Mouse (Mus musculus) liver, embryonic 16.5 days (tissue): ENCODE results near the gene Pgap1. TPM values are rescaled to one million over a fixed set of nuclear protein-coding genes. Genes with fewer than 3 reads are reported as not detected.

Source experiments
- ATAC-seq: fragments of 200-750 bp; cut with Nextera tagmentation; 2 replicates; pipeline ENCODE4 v1.8.0; 2017; ENCODE audit warnings: low read depth, mild to moderate bottlenecking, moderate number of reproducible peaks, moderate library complexity
- H3K27ac ChIP-seq: fragments of 300-500 bp; sonication (generic); 2 replicates; pipeline ENCODE4 v1.5.1; 2014; ENCODE audit warnings: mild to moderate bottlenecking, low read length
- H3K27me3 ChIP-seq: fragments of 300-500 bp; sonication (generic); 2 replicates; pipeline ENCODE4 v1.6.1; 2014; ENCODE audit warnings: low read depth, low read length, mixed read lengths; ENCODE audit not compliant: control insufficient read depth, insufficient read depth
- H3K36me3 ChIP-seq: fragments of 300-500 bp; sonication (generic); 2 replicates; pipeline ENCODE4 v1.6.1; 2014; ENCODE audit warnings: mild to moderate bottlenecking; ENCODE audit not compliant: control insufficient read depth, insufficient read depth
- H3K4me1 ChIP-seq: fragments of 300-500 bp; sonication (generic); 2 replicates; pipeline ENCODE4 v1.6.1; 2014; ENCODE audit warnings: low read depth, low read length, mixed read lengths; ENCODE audit not compliant: control insufficient read depth
- H3K4me2 ChIP-seq: fragments of 300-500 bp; sonication (generic); 2 replicates; pipeline ENCODE4 v1.6.1; 2014; ENCODE audit warnings: low read depth, low read length, mixed read lengths
- H3K4me3 ChIP-seq: fragments of 300-500 bp; sonication (generic); 2 replicates; pipeline ENCODE4 v1.5.1; 2014; ENCODE audit warnings: low read depth, mild to moderate bottlenecking, low read length
- H3K9ac ChIP-seq: fragments of 300-500 bp; sonication (generic); 2 replicates; pipeline ENCODE4 v1.6.1; 2014; ENCODE audit warnings: low read depth, low read length
- H3K9me3 ChIP-seq: fragments of 300-500 bp; sonication (generic); replicated peaks from 2 replicates; pipeline ENCODE4 v1.6.1; 2016; ENCODE audit warnings: low read length; ENCODE audit not compliant: control insufficient read depth
- WGBS: fragments of 180-500 bp; shearing (Covaris S2); extraction: QIAGEN DNeasy Blood & Tissue Kit; methylation state at CpG from one replicate; pipeline ENCODE4 v1.1.7; 2014; ENCODE audit not compliant: insufficient replicate concordance; 5-methylcytosine and 5-hydroxymethylcytosine counted together
- polyA plus RNA-seq: library from polyadenylated mRNA; unstranded; fragments of >200 nt; fragmentation: Nextera tagmentation; extraction: Ambion mirVana; gene quantifications from 2 replicates; pipeline ENCODE4 v1.2.1, GENCODE M21; 2015

Pgap1 gene
- polyA plus RNA-seq, 1 experiment from 2014 or later = 1.5 TPM

DNA sequence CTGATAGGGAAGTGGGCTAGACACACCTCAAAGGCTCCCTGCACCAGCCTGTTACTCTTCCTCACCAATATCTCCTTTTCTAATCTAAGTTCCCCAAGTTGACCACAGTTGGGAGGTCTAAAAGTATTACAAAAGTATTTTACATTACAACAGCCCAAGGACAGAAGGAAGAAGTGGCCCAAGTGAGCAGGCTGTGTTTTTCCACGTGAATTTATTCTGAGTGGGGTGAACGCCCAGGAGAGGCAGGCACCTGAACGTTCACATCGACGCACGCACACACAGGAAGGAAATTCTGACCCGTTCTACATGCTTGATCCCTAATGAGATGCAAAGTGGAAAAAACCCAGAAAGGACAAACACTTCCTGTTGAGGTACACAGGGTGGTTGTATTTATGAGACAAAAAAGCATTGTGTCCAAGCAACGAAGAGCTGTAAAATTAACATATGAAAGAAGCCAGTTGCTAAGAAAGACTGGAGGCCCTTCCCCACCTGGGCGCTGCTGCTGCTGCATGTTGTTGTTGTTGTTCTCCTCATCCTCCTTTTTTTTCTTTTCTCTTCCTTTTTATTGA, 27.9 kb upstream of the Pgap1 start:
- ATAC-seq = peak; percentile 27; the same call in 1 of the 2 replicates
- Histone ChIP-seq H3K9ac (no peak overlapping the region), H3K9me3 (no peaks in the 10 kb centered on the region), H3K27ac (no peak overlapping the region), H3K36me3 (no peaks in the 10 kb centered on the region), H3K4me1 (no peaks in the 10 kb centered on the region), H3K4me2 (no peak overlapping the region), H3K27me3 (no peaks in the 10 kb centered on the region), H3K4me3 (no peak overlapping the region)
- WGBS = 11% methylated on average over 9 of the region's 9 CpGs

DNA sequence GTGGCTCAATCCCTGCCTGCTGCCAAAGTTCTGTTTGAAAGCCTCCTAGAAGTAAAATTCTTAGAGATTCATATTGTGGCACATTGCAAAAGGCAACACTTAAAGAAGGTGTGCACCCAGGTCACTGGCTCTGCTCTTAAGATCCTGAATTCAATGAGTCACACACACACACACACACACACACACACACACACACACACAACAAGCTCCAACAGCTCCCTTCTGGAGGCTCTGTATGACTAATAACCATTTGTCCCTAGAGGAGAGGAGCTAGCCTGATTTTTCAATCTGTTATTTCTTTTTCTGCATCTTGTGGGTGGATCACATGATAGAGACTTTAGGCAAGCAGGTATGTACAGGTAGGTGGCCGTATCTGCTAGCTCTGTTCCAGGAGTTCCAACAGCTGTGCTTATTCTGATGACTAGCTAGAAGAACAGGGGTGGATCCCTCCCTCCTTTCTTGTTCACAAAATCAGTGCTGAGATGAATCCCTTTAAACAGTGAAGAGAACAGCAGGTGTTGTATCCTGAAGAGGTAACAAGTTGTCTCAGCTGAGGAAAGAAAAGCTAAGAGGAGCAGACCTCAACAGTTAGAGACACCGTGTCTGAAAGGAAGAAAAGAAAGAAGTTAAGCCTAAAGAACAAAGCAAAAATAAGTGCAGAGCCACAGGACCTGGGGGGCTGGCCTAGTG, 27.2 kb upstream of the Pgap1 start:
- Histone ChIP-seq H3K9ac (no peak overlapping the region), H3K4me3 (no peak overlapping the region), H3K27me3 (no peaks in the 10 kb centered on the region), H3K9me3 (no peaks in the 10 kb centered on the region), H3K27ac (no peak overlapping the region), H3K36me3 (no peaks in the 10 kb centered on the region), H3K4me1 (no peaks in the 10 kb centered on the region), H3K4me2 (no peak overlapping the region)
- no peak for ATAC-seq
- 33% methylated on average over 2 of the region's 2 CpGs for WGBS

GRCm38 (mm10) chr1:54578358-54579184, 21.1 kb upstream of the Pgap1 start:
- ATAC-seq = no peak
- no peaks in the 10 kb centered on the region for H3K4me1 ChIP-seq
- H3K27me3 ChIP-seq = no peaks in the 10 kb centered on the region
- WGBS = 59% methylated on average over 8 of the region's 8 CpGs
- no peak overlapping the region for H3K9ac ChIP-seq
- H3K27ac ChIP-seq = no peak overlapping the region
- H3K4me3 ChIP-seq = no peak overlapping the region
- H3K9me3 ChIP-seq = no peaks in the 10 kb centered on the region
- H3K4me2 ChIP-seq = no peak overlapping the region
- no peaks in the 10 kb centered on the region for H3K36me3 ChIP-seq

DNA sequence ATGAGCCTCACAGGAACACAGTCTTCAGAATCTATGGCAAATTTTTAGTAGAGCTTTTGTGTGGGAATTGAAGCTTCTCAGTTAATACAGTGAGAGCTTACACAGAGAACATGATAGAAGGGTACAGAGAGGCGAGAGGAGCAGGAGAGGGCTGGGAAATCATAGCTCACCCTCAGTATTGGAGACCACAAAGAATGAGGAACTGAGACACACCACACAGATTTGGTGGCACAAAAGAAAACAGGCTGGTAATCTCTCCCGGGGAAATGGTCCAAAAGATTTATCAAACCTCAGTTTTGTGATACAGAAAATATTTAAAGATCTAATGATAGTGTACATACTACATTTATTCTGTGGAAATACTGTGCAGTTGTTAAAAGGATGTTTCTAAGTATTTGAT, 11.6 kb upstream of the Pgap1 start:
- Histone ChIP-seq H3K4me1 (no peaks in the 10 kb centered on the region), H3K27me3 (no peaks in the 10 kb centered on the region), H3K27ac (no peak overlapping the region), H3K9me3 (no peaks in the 10 kb centered on the region), H3K36me3 (no peaks in the 10 kb centered on the region), H3K4me2 (no peak overlapping the region), H3K4me3 (no peak overlapping the region), H3K9ac (no peak overlapping the region)
- WGBS = 18% methylated on average over 2 of the region's 2 CpGs
- no peak for ATAC-seq

GRCm38 (mm10) chr1:54563923-54564322, 6.4 kb upstream of the Pgap1 start:
- no peak overlapping the region for H3K9ac ChIP-seq
- H3K4me1 ChIP-seq = no peaks in the 10 kb centered on the region
- 62% methylated on average over 6 of the region's 6 CpGs for WGBS
- H3K4me2 ChIP-seq = no peak overlapping the region
- no peaks in the 10 kb centered on the region for H3K36me3 ChIP-seq
- H3K27me3 ChIP-seq = no peaks in the 10 kb centered on the region; the same call in 1 of the 2 replicates
- H3K9me3 ChIP-seq = no peaks in the 10 kb centered on the region
- no peak overlapping the region for H3K4me3 ChIP-seq
- no peak overlapping the region for H3K27ac ChIP-seq
- no peak for ATAC-seq

DNA sequence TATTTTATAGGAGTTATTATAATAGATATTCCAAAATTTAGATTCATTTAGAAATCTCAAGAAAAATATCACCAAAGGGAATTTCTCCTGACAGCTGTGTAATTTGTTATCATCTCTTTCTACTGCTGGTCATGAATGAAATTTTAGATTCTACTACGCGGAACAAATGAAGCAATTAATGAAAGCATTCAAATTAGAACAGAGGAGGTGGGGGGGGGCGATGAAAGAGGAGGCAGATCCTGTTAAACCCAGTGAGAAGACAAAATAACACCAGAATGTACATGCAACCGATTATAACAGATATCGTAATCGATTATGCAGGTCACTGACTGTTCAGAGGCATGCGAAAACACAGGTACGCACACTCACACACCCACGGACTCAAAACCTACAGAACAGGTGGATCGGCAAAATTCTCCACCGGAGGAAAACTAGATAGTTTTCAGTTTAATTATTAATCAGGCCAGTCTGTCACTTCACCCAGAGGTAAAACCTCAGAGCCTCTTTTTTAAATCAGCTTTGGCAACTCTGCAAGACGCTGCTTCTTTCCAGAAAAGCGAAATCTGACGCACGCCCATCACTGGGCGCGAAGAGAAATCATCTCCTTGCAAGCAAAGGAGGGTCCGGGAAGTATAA, 780 bp downstream of the Pgap1 start:
- Histone ChIP-seq H3K4me3 (peak overlapping the region; percentile 62), H3K9ac (peak overlapping the region; percentile 40; the same call in 1 of the 2 replicates), H3K27ac (no peak overlapping the region), H3K4me2 (peak overlapping the region; percentile 69), H3K36me3 (no peaks in the 10 kb centered on the region), H3K27me3 (peaks cover 2% of the 10 kb centered on the region), H3K9me3 (no peaks in the 10 kb centered on the region), H3K4me1 (no peaks in the 10 kb centered on the region)
- no peak for ATAC-seq
- WGBS = 8% methylated on average over 18 of the region's 18 CpGs

DNA sequence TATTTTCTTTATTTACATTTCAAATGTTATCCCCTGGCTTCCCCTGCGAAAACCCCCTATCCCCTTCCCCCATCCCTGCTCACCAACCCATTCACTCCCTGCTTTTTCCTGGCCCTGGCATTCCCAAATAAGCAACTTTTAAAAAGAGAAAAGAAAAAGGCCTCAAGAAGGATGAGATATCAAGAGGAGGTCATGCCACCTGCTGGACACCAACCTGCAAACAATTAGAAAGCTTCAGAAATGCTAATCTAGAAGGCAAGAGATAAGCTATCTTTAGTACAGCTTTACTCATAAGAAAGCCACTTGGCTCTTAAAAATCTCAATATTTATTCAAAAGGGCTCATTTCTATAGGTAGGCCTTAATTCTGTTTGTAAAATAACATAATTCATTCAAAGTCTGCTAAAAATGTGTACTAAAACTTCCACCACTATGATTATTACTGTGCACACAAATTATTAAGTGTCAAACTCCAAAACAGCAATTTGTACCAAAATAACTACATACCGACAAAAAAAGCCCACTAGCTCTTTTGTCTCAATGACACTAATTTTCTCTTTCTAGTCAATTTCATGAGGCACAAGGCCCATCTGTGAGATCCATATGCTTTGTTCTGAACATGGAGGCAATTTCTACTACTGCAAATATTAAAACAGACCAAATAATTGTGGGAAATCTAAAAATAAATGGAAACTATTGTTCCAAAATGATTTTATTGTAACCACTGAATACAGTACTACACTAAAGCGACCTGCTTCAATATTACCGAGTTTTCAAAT, 1.9 kb downstream of the Pgap1 start:
- no peak overlapping the region for H3K9ac ChIP-seq
- H3K36me3 ChIP-seq = no peaks in the 10 kb centered on the region
- H3K9me3 ChIP-seq = no peaks in the 10 kb centered on the region
- H3K4me1 ChIP-seq = no peaks in the 10 kb centered on the region
- ATAC-seq = no peak
- peaks cover 2% of the 10 kb centered on the region for H3K27me3 ChIP-seq
- no peak overlapping the region for H3K27ac ChIP-seq
- WGBS = 49% methylated on average over 4 of the region's 4 CpGs
- H3K4me2 ChIP-seq = no peak overlapping the region
- no peak overlapping the region for H3K4me3 ChIP-seq

DNA sequence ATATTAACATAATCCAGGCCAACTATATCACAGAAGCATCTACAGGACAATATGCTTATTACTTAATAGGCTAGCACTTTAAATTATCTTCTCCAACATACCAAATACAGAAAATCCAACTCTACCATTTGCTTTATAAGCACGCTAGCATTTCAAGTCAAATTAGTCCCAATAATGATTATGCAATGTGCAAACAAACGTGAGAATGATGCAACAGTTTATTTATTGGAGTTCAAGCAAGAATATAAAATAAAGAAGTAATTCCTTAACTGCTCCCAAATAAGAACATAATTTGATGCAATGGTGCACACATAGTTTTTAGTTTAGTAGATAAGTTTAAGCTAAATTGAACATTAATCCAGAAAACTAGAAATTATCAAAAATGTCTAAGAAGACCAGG, 4.9 kb downstream of the Pgap1 start:
- whole genome bisulfite sequencing = 59% methylated on average over 2 of the region's 2 CpGs
- no peaks in the 10 kb centered on the region for H3K36me3 ChIP-seq
- no peak for ATAC-seq

More for the DNA sequence above, 4.9 kb downstream of the Pgap1 start:
- Histone ChIP-seq H3K9me3 (no peaks in the 10 kb centered on the region), H3K4me3 (no peak overlapping the region), H3K27ac (no peak overlapping the region), H3K4me1 (no peaks in the 10 kb centered on the region), H3K9ac (no peak overlapping the region), H3K4me2 (no peak overlapping the region), H3K27me3 (peaks cover 2% of the 10 kb centered on the region; the same call in 1 of the 2 replicates)
